Comparison of ENCODE assay signal across 13 mouse cellular contexts in the genomic region with DNA sequence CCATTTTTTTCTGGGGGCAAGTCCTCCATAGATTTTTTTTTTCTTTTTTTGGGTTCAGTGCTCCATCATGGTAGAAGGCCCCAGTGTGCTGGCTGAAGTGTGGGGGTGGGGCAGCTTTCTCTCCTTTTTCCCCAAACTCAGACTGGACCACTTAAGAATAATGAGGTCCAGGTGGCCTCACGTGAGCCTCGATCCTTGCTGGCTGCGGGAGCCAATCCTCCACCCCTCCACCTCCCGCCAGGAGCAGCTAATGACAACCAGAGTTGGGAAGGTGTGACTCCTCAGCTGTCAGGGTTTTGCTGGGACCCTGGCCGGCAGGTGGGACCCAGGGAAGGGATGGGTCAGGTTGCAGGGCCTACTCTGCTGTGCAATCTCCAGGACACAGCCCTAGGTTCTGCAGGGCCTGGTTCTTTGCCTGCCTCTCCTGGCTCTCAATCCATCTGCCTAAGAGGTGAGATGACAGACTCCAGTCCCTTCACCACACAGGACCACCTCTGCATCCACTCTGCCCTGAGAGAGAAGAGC. TPM values are rescaled to one million over a fixed set of nuclear protein-coding genes. Genes with fewer than 3 reads are reported as not detected.
DNase-seq lines count a peak whose midpoint lies in the region; ATAC-seq and TF ChIP-seq lines count a peak whose summit lies in the region.
"Had no signal": no experiment of that assay in that cellular context is flagged by ENCODE, and none has a peak within 500 bp of the region (broad histone marks: within the 10 kb centered on the region; RNA-seq: fewer than 3 reads in every experiment).

No protein-coding gene starts in this region.

- TF ChIP-seq EP300 in heart, adult 2 months (IDR thresholded peaks at IDR 0.05; ENCODE audit: insufficient read depth, low read depth, low read length), result no peak

- TF ChIP-seq CTCF in heart, adult 2 months (IDR thresholded peaks at IDR 0.05), result no peak

- no peaks in the 10 kb centered on the region for H3K36me3 ChIP-seq in heart, embryonic 13.5 days
- no peaks in the 10 kb centered on the region for H3K36me3 ChIP-seq in heart, adult 2 months (ENCODE audit: control insufficient read depth, insufficient read depth, low read length)
- no peaks in the 10 kb centered on the region for H3K36me3 ChIP-seq in embryonic facial prominence, embryonic 10.5 days (replicated peaks)
- H3K36me3 ChIP-seq in embryonic facial prominence, embryonic 15.5 days, result no peaks in the 10 kb centered on the region
- no peaks in the 10 kb centered on the region for H3K36me3 ChIP-seq in liver, embryonic 15.5 days (replicated peaks)
- H3K36me3 ChIP-seq: forebrain, embryonic 15.5 days; neural tube, embryonic 13.5 days had no signal

- no peak for DNase-seq in heart, adult 2 months
- peak; percentile 82 for DNase-seq in embryonic facial prominence, embryonic 10.5 days (ENCODE audit: low spot score)
- no peak for DNase-seq in adrenal gland, postnatal 14 days
- DNase-seq: cerebellum, adult 11-12 months; gastrocnemius, postnatal 10 days; lung, embryonic 14.5 days had no signal

- no peak for TF ChIP-seq POLR2A in heart, adult 2 months (IDR thresholded peaks at IDR 0.05; ENCODE audit: insufficient read depth, low read depth, low read length)

- no peak overlapping the region for H3K4me3 ChIP-seq in heart, embryonic 13.5 days
- H3K4me3 ChIP-seq in heart, adult 2 months, result no peak overlapping the region
- no peak overlapping the region for H3K4me3 ChIP-seq in embryonic facial prominence, embryonic 10.5 days
- H3K4me3 ChIP-seq in embryonic facial prominence, embryonic 15.5 days (replicated peaks), result no peak overlapping the region
- H3K4me3 ChIP-seq in liver, embryonic 15.5 days (replicated peaks), result no peak overlapping the region
- H3K4me3 ChIP-seq: forebrain, embryonic 15.5 days; neural tube, embryonic 13.5 days had no signal

- WGBS in heart, embryonic 13.5 days, result 47% methylated on average over 5 of the region's 5 CpGs
- 86% methylated on average over 5 of the region's 5 CpGs for WGBS in heart, adult 2 months
- WGBS in embryonic facial prominence, embryonic 10.5 days, result 29% methylated on average over 5 of the region's 5 CpGs
- 35% methylated on average over 5 of the region's 5 CpGs for WGBS in embryonic facial prominence, embryonic 15.5 days
- 56% methylated on average over 5 of the region's 5 CpGs for WGBS in liver, embryonic 15.5 days (ENCODE audit: insufficient replicate concordance)

- H3K79me2 ChIP-seq in heart, adult 2 months (replicated peaks; ENCODE audit: control insufficient read depth, insufficient read depth, low read length), result no peaks in the 10 kb centered on the region

- peaks cover 75% of the 10 kb centered on the region for H3K4me1 ChIP-seq in heart, embryonic 13.5 days
- H3K4me1 ChIP-seq in heart, adult 2 months (ENCODE audit: control insufficient read depth, insufficient read depth, low read length), result no peaks in the 10 kb centered on the region
- peaks cover 99% of the 10 kb centered on the region for H3K4me1 ChIP-seq in embryonic facial prominence, embryonic 10.5 days
- H3K4me1 ChIP-seq in embryonic facial prominence, embryonic 15.5 days, result peaks cover 54% of the 10 kb centered on the region
- peaks cover 27% of the 10 kb centered on the region for H3K4me1 ChIP-seq in liver, embryonic 15.5 days (replicated peaks)

- peak overlapping the region; percentile 52 for H3K27ac ChIP-seq in heart, embryonic 13.5 days (replicated peaks)
- no peak overlapping the region for H3K27ac ChIP-seq in heart, adult 2 months
- H3K27ac ChIP-seq in embryonic facial prominence, embryonic 10.5 days (replicated peaks), result peak overlapping the region; percentile 95
- peak overlapping the region; percentile 44; the same call in 1 of the 2 replicates for H3K27ac ChIP-seq in embryonic facial prominence, embryonic 15.5 days (replicated peaks)
- 0 out of 2 replicates have a peak overlapping the region, but pooled peaks have one; percentile 45 for H3K27ac ChIP-seq in liver, embryonic 15.5 days (replicated peaks)
- H3K27ac ChIP-seq: forebrain, embryonic 15.5 days; hindbrain, embryonic 14.5 days; neural tube, embryonic 13.5 days had no signal

- H3K9ac ChIP-seq in heart, embryonic 13.5 days, result peak overlapping the region; percentile 2; the same call in 1 of the 2 replicates
- no peak overlapping the region for H3K9ac ChIP-seq in heart, adult 2 months (ENCODE audit: low read depth, low read length)
- no peak overlapping the region for H3K9ac ChIP-seq in embryonic facial prominence, embryonic 15.5 days
- no peak overlapping the region for H3K9ac ChIP-seq in liver, embryonic 15.5 days
- H3K9ac ChIP-seq: forebrain, embryonic 15.5 days; hindbrain, embryonic 14.5 days; lung, embryonic 14.5 days; neural tube, embryonic 13.5 days had no signal

- ATAC-seq in heart, embryonic 13.5 days (ENCODE audit: extremely low read depth, insufficient number of reproducible peaks, low FRiP score, low TSS enrichment), result no peak
- no peak for ATAC-seq in embryonic facial prominence, embryonic 15.5 days (ENCODE audit: insufficient number of reproducible peaks, low FRiP score, low TSS enrichment, low read depth)
- no peak for ATAC-seq in liver, embryonic 15.5 days (ENCODE audit: insufficient read depth)
- no peak for ATAC-seq in CD4-positive, CD25-positive, alpha-beta regulatory T cell, adult 4 months
- ATAC-seq: forebrain, embryonic 15.5 days had no signal

- H3K4me2 ChIP-seq in heart, embryonic 13.5 days, result no peak overlapping the region
- H3K4me2 ChIP-seq in embryonic facial prominence, embryonic 15.5 days (replicated peaks), result no peak overlapping the region
- no peak overlapping the region for H3K4me2 ChIP-seq in liver, embryonic 15.5 days
- H3K4me2 ChIP-seq: forebrain, embryonic 15.5 days; hindbrain, embryonic 14.5 days; lung, embryonic 14.5 days; neural tube, embryonic 13.5 days had no signal

- intact Hi-C loops in heart, adult 2 months (cut with DNase I), result no loop called here

- H3K9me3 ChIP-seq in heart, embryonic 13.5 days, result no peaks in the 10 kb centered on the region
- no peaks in the 10 kb centered on the region for H3K9me3 ChIP-seq in embryonic facial prominence, embryonic 10.5 days
- no peaks in the 10 kb centered on the region for H3K9me3 ChIP-seq in embryonic facial prominence, embryonic 15.5 days (replicated peaks)
- no peaks in the 10 kb centered on the region for H3K9me3 ChIP-seq in liver, embryonic 15.5 days (replicated peaks)
- H3K9me3 ChIP-seq: forebrain, embryonic 15.5 days; neural tube, embryonic 13.5 days had no signal

- H3K27me3 ChIP-seq in heart, embryonic 13.5 days (replicated peaks), result no peaks in the 10 kb centered on the region
- no peaks in the 10 kb centered on the region for H3K27me3 ChIP-seq in heart, adult 2 months (ENCODE audit: control insufficient read depth, insufficient read depth, low read length)
- no peaks in the 10 kb centered on the region for H3K27me3 ChIP-seq in embryonic facial prominence, embryonic 10.5 days (replicated peaks; ENCODE audit: low read depth, poor library complexity, severe bottlenecking)
- no peaks in the 10 kb centered on the region for H3K27me3 ChIP-seq in embryonic facial prominence, embryonic 15.5 days
- no peaks in the 10 kb centered on the region for H3K27me3 ChIP-seq in liver, embryonic 15.5 days
- H3K27me3 ChIP-seq: forebrain, embryonic 15.5 days; neural tube, embryonic 13.5 days had no signal

RNA-seq across cellular contexts. Expression of a gene that starts 27.2 kb away (rescaled TPM):
- 15.6 and 17.7 TPM in 2 replicates for polyA plus RNA-seq in heart, embryonic 13.5 days (2015; fragmentation: Nextera tagmentation; extraction: Ambion mirVana)
- 1 to 10 TPM in 1 of 2 experiments, under 1 TPM in 1; 0.89 to 2.1 TPM for total RNA-seq in heart, adult 2 months (2021)
- 12.8 and 18.0 TPM in 2 replicates for polyA plus RNA-seq in heart, adult 2 months (2012; rRNA removed)
- 18.1 and 22.4 TPM in 2 replicates for polyA plus RNA-seq in embryonic facial prominence, embryonic 10.5 days (2016; fragmentation: Nextera tagmentation; extraction: Ambion mirVana)
- polyA plus RNA-seq in embryonic facial prominence, embryonic 15.5 days (2015; fragmentation: Nextera tagmentation; extraction: Ambion mirVana), result 28.5 and 32.7 TPM in 2 replicates
- polyA plus RNA-seq in liver, embryonic 15.5 days (2015; fragmentation: Nextera tagmentation; extraction: Ambion mirVana), result 9.8 and 11.9 TPM in 2 replicates
- polyA plus RNA-seq in CD4-positive, CD25-positive, alpha-beta regulatory T cell, adult 4 months (2017; shearing (Covaris generic)), result 1 to 10 TPM; 2.6 to 3.0 TPM
- 13.3 and 17.9 TPM in 2 replicates for total RNA-seq in adrenal gland, postnatal 14 days (2021)
